Mouse (Mus musculus) E14TG2a.4 (cell line): ENCODE results near the gene Flna.

Source experiments
- H3K27me3 ChIP-seq: 2 replicates; pipeline ENCODE4 v1.6.1; 2014; ENCODE audit warnings: low read length, control low read depth; ENCODE audit not compliant: insufficient read depth
- H3K36me3 ChIP-seq: 2 replicates; pipeline ENCODE4 v1.6.1; 2014; ENCODE audit warnings: low read length, control low read depth; ENCODE audit not compliant: insufficient read depth
- H3K4me1 ChIP-seq: replicated peaks from 2 replicates; pipeline ENCODE4 v1.6.1; 2014; ENCODE audit warnings: low read depth, low read length, control low read depth
- H3K4me3 ChIP-seq: replicated peaks from 2 replicates; pipeline ENCODE4 v1.5.1; 2014; ENCODE audit warnings: mild to moderate bottlenecking, low read length
- H3K9me3 ChIP-seq: 2 replicates; pipeline ENCODE4 v1.6.1; 2014; ENCODE audit warnings: low read length, control low read depth
- CTCF ChIP-seq: conservative IDR thresholded peaks from 2 replicates; pipeline ENCODE4 v1.5.1; 2014; ENCODE audit warnings: low read length
- NANOG ChIP-seq: IDR thresholded peaks from 2 replicates; pipeline ENCODE4 v1.6.1; 2014; ENCODE audit warnings: borderline replicate concordance, low read length, mixed read lengths
- POU5F1 ChIP-seq: IDR thresholded peaks from 2 replicates; pipeline ENCODE4 v1.6.1; 2014; ENCODE audit warnings: low read length, borderline replicate concordance

Gene Flna

DNA sequence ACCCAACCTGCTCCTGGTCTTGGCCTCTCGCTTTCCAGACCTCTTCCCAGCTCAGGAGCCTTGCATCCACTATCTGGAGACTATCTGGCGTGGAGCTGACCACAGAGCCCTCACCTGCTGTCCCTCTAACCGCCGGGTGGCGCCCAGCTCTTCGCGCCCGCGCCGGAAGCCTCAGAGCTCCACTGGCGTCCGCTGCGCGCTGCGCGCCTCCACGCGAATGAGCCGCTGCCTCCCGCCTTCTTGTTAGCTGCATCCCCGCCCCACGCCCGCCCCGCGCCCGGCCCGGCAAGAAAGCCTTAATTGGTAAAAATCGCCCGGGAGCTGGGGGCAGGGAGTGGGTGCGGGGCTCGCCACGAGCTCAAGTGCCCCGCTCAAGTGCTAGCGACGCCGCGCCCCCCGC lies at the start of gene Flna:
Gene Flna, minus strand, starts transcription at position 206 of the 400 bp plus-strand sequence.
- TF ChIP-seq POU5F1, result no peak
- no peak for TF ChIP-seq NANOG
- no peak for TF ChIP-seq CTCF

DNA sequence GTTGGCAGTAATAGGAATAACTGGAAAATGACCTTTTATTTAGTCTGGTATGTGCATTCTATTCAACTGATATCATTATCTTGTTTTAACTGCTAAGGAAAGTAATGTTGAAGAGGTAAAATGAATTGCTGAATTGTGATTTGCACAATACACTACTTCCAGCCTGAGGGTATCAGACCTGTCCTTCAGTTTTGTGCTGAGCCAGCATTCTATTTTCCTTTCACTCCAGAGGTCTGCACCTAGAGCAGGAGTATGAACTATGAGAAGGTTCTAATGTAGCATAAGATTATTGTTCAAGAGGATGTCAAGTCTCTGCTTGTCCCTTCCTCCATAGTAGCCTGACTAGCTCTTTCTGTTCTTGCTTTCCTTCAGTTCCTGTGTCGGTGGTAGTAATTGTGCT lies 48.7 kb upstream of the Flna start:
- H3K4me1 ChIP-seq, result peaks cover 20% of the 10 kb centered on the region
- H3K27me3 ChIP-seq, result no peaks in the 10 kb centered on the region
- peaks cover 50% of the 10 kb centered on the region for H3K36me3 ChIP-seq
- TF ChIP-seq POU5F1, result no peak
- no peak overlapping the region for H3K4me3 ChIP-seq
- no peaks in the 10 kb centered on the region for H3K9me3 ChIP-seq

More for the DNA sequence above, at the start of gene Flna:
- Histone ChIP-seq H3K36me3 (no peaks in the 10 kb centered on the region), H3K4me1 (peaks cover 16% of the 10 kb centered on the region), H3K4me3 (peak within 1 kb of the TSS; percentile 75), H3K27me3 (no peaks in the 10 kb centered on the region), H3K9me3 (no peaks in the 10 kb centered on the region)

DNA sequence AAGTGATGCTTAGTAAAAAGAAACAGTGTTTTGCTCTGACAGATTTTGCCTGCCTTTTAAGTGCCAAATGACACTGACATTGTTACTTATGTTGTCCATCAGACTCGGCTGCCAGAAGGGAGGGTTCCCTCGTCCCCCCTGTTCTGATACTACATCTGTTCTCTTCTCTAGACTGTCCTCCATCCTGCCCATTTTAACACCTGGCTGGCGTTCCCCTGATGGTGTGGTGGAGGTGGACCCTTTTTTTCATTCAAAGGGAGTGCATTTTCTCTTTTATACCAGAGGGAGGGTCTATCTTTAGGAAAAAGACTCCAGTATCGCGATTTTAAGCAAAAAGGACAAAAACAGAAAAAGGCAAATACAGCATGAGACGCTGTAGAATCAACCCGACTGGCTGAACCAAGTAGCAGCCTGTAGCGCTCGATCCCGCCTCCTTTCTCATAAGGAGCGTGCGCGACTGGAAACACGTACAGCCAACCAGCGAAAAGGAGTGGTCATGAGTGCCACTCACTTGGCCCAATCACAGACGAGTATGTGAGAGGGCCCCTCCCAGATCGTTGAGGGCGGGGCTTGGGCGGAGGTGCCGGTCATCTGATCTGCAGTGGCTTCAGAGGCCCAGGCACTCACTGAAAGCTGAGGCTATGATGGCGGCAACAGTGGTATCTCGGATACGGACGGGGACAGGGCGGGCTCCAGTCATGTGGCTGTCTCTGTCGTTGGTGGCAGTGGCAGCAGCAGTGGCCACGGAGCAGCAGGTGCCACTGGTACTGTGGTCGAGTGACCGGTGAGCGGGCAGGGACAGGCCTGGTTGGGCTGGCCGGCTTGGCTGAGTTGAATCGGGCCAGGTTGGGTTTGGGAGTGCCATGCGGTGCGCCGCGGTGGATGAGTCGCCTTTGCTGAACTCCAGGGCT lies 47.2 kb upstream of the Flna start, which contains the start of gene Atp6ap1:
Gene Atp6ap1, plus strand, starts transcription at position 560 of the 911 bp plus-strand sequence.
- no peaks in the 10 kb centered on the region for H3K9me3 ChIP-seq
- TF ChIP-seq NANOG, result no peak
- no peak for TF ChIP-seq POU5F1
- TF ChIP-seq CTCF, result no peak
- H3K4me3 ChIP-seq, result peak within 1 kb of the TSS; percentile 88
- H3K4me1 ChIP-seq, result peaks cover 20% of the 10 kb centered on the region
- peaks cover 34% of the 10 kb centered on the region for H3K36me3 ChIP-seq
- no peaks in the 10 kb centered on the region for H3K27me3 ChIP-seq

GRCm38 (mm10) chrX:74293431-74293830 lies 43.8 kb upstream of the Flna start:
- Histone ChIP-seq H3K36me3 (peaks cover 17% of the 10 kb centered on the region), H3K4me1 (peaks cover 10% of the 10 kb centered on the region), H3K9me3 (no peaks in the 10 kb centered on the region), H3K4me3 (no peak overlapping the region), H3K27me3 (no peaks in the 10 kb centered on the region)
- TF ChIP-seq CTCF, result no peak
- no peak for TF ChIP-seq NANOG
- TF ChIP-seq POU5F1, result no peak

DNA sequence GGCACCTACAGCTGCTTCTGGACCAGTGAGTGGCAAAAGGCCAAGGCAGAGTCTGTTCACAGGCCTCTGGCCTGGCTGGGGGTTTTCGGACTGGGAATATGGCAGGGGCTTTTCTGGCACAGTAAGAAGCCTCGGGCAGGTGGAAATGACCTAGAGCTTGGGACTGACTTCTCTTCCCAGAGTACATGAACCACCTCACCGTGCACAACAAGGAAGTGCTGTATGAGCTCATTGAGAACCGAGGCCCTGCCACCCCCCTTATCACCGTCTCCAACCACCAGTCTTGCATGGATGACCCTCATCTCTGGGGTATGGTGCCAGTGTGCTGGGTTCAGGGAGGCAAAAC lies 33.4 kb upstream of the Flna start:
- Histone ChIP-seq H3K9me3 (no peaks in the 10 kb centered on the region), H3K36me3 (peaks cover 30% of the 10 kb centered on the region), H3K4me3 (peak overlapping the region; percentile 86), H3K27me3 (no peaks in the 10 kb centered on the region), H3K4me1 (peaks cover 15% of the 10 kb centered on the region)
- TF ChIP-seq POU5F1 (no peak), CTCF (no peak), NANOG (no peak)

DNA sequence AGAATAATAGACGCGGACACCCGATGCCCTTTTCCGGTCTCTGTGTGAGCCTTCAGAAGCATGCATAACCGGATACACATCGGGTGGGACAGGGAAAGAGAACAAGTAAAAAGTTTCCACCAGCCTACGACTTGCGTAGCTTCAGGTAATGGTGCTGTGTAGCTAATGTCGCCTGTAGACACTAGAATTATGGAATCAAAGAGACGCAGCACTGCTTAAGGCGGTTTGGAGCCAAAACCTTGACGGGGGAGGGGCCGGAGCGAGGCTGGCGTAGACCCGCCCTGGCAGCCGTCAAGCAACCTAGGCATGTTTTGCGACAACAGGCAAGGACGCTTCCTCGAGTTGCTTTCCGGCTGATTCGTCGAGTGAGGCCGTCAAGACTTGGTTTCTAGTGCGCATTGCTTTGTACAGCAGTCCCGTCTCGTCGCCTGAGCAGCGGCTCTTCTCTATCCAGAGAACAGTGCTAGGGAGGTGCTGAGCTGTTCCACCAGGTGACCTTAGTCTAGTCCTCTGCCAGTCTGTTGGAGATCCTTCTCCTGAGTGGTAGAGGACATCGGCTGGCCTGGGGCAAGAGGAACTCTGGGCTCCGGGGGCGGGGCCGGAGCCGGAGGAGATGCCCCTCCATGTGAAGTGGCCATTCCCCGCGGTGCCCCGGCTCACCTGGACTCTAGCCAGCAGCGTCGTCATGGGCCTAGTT lies 32.9 kb upstream of the Flna start:
- Histone ChIP-seq H3K27me3 (no peaks in the 10 kb centered on the region), H3K9me3 (no peaks in the 10 kb centered on the region), H3K4me3 (peak overlapping the region; percentile 86), H3K36me3 (peaks cover 25% of the 10 kb centered on the region), H3K4me1 (peaks cover 15% of the 10 kb centered on the region)
- TF ChIP-seq POU5F1 (no peak), CTCF (no peak), NANOG (no peak)

DNA sequence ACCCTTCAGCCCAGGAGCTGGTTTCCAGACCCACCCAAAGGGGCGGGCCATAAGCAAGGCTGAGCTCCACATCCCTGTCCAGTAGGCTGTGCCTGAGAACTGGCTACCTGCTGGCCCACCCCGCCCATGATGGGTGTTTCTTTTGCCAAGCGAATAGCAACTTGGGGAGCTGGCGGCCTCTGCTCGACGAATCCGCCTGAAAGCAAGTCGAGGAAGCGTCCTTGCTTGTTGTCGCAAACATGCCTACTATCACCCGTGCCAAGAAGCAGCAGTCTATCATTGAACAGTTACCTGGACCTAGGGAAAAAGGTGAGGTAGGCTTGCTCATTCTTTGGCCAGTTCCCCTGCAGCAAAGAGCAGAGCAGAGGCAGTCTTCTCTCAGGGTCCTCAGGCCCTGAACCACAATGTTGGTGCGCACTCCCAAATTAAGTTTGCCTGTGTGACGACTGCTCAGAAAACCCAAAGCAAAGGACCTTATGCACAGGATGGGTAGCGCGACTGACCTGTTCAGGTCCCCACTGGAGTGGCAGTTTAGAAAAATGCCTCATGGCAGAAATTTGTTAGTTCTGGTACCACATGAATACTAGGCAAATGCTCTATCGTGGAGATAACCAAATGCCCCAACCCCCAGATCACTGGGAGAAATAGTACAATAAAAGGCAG lies 32.2 kb upstream of the Flna start, which contains the start of the genes Taz and Dnase1l1:
Gene Taz, plus strand, starts transcription at position 181 of the 663 bp plus-strand sequence.
Gene Dnase1l1, minus strand, starts transcription at position 606 of the 663 bp plus-strand sequence.
- Histone ChIP-seq H3K9me3 (no peaks in the 10 kb centered on the region), H3K27me3 (no peaks in the 10 kb centered on the region), H3K4me1 (peaks cover 15% of the 10 kb centered on the region), H3K4me3 (peak within 1 kb of the TSS; percentile 86), H3K36me3 (peaks cover 21% of the 10 kb centered on the region)
- TF ChIP-seq NANOG, result no peak
- TF ChIP-seq POU5F1, result no peak
- no peak for TF ChIP-seq CTCF
